Mouse (Mus musculus) kidney, postnatal 0 days (tissue): ENCODE measurements at regions not wholly inside any gene's neighbourhood (a gene's known extent, or its start where the extent isn't known, plus 50 kb on each side); places are given as distances from the start of the nearest gene placed in this dataset.

Experiments used
- ATAC-seq: fragments of 200-750 bp; cut with Nextera tagmentation; replicated peaks from 2 replicates; pipeline ENCODE4 v1.8.0; 2017; ENCODE audit warnings: low read depth, moderate number of reproducible peaks, moderate TSS enrichment, moderate library complexity; ENCODE audit not compliant: low FRiP score
- DNase-seq: peaks from one replicate; pipeline ENCODE4 v3.0.0-alpha.2; 2016; ENCODE audit warnings: low spot score
- H3K27ac ChIP-seq: fragments of 300-500 bp; sonication (generic); 2 replicates; pipeline ENCODE4 v1.5.1; 2014; ENCODE audit warnings: mild to moderate bottlenecking
- H3K27me3 ChIP-seq: fragments of 300-500 bp; sonication (generic); 2 replicates; pipeline ENCODE4 v1.6.1; 2014; ENCODE audit warnings: low read length, mixed read lengths; ENCODE audit not compliant: insufficient read depth
- H3K36me3 ChIP-seq: fragments of 300-500 bp; sonication (generic); 2 replicates; pipeline ENCODE4 v1.6.1; 2014; ENCODE audit warnings: low read length, mixed read lengths; ENCODE audit not compliant: insufficient read depth
- H3K4me1 ChIP-seq: fragments of 300-500 bp; sonication (generic); replicated peaks from 2 replicates; pipeline ENCODE4 v1.6.1; 2014; ENCODE audit warnings: antibody characterized with exemption, low read length, mixed read lengths; ENCODE audit not compliant: insufficient read depth
- H3K4me2 ChIP-seq: fragments of 300-500 bp; sonication (generic); 2 replicates; pipeline ENCODE4 v1.6.1; 2014; ENCODE audit warnings: mild to moderate bottlenecking, low read length, moderate library complexity, mixed read lengths
- H3K4me3 ChIP-seq: fragments of 300-500 bp; sonication (generic); replicated peaks from 2 replicates; pipeline ENCODE4 v1.5.1; 2014; ENCODE audit warnings: low read depth, low read length
- H3K9ac ChIP-seq: fragments of 300-500 bp; sonication (generic); 2 replicates; pipeline ENCODE4 v1.6.1; 2014; ENCODE audit warnings: low read depth, low read length
- H3K9me3 ChIP-seq: fragments of 300-500 bp; sonication (generic); replicated peaks from 2 replicates; pipeline ENCODE4 v1.6.1; 2016; ENCODE audit warnings: low read length, inconsistent platforms, mixed read lengths
- CTCF ChIP-seq: IDR thresholded peaks from 2 replicates; pipeline ENCODE4 v1.5.1; 2016; ENCODE audit warnings: antibody characterized with exemption, low read depth, mild to moderate bottlenecking, moderate library complexity
- WGBS: fragments of 180-500 bp; shearing (Covaris S2); extraction: QIAGEN DNeasy Blood & Tissue Kit; methylation state at CpG from one replicate; pipeline ENCODE4 v1.1.7; 2014; 5-methylcytosine and 5-hydroxymethylcytosine counted together

DNA sequence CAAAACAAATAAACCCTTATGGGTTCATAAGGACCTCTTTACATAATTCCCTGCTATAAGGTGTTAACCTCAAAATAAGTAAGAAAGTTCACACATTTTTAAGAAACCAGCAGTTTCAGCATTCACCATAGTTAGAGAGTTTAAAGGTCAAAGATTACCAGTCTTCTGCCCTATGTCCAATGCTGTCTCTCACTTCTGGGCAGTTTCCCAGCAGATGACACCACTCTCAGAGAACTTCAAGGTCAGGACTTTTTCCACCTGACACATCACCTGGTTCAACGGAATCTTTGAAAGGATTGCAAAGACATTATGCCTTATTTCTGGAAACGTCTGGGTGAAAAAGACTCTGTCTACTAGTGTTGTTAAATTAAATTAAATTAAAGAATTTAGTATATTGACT lies 458.1 kb upstream of the Gm5150 start:
- no peak for TF ChIP-seq CTCF
- Histone ChIP-seq H3K27me3 (no peaks in the 10 kb centered on the region), H3K9ac (no peak overlapping the region), H3K4me2 (no peak overlapping the region), H3K36me3 (no peaks in the 10 kb centered on the region), H3K4me3 (no peak overlapping the region), H3K4me1 (no peaks in the 10 kb centered on the region), H3K27ac (no peak overlapping the region), H3K9me3 (no peaks in the 10 kb centered on the region)
- WGBS: 78% methylated on average over 2 of the region's 2 CpGs
- ATAC-seq (no peak), DNase-seq (no peak)

DNA sequence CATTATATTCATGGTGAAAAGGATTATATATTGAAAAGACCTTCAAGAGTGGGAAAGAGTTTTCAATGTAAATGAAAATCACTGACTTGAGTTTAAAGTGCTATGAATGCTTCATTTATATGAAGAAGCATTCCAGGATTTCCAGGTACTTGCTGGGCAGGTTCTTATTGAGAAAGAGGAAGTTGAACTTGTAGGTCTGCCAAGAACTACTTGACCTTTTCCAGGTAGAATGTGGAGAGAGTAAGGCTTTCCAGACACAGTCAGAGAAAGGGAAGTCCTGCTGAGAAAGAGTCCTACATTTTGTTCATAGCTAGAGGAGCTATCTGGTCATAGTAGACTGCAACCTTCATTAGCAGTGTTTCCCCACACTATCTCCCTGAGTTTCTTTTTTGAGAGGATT lies 426.8 kb upstream of the Gm5150 start:
- H3K36me3 ChIP-seq: no peaks in the 10 kb centered on the region
- DNase-seq (no peak), ATAC-seq (no peak)
- no peak overlapping the region for H3K9ac ChIP-seq
- no peaks in the 10 kb centered on the region for H3K9me3 ChIP-seq
- H3K27ac ChIP-seq: no peak overlapping the region
- H3K4me2 ChIP-seq: no peak overlapping the region
- H3K27me3 ChIP-seq: no peaks in the 10 kb centered on the region
- no peak for TF ChIP-seq CTCF
- H3K4me1 ChIP-seq: no peaks in the 10 kb centered on the region
- no peak overlapping the region for H3K4me3 ChIP-seq

GRCm38 (mm10) chr3:16431819-16432115 lies 425.5 kb upstream of the Gm5150 start:
- Histone ChIP-seq H3K4me1 (no peaks in the 10 kb centered on the region), H3K9me3 (no peaks in the 10 kb centered on the region)

GRCm38 (mm10) chr3:16431082-16431818 lies 425.0 kb upstream of the Gm5150 start:
- WGBS: 69% methylated on average over 3 of the region's 3 CpGs
- ATAC-seq: no peak
- H3K27ac ChIP-seq: no peak overlapping the region

More at GRCm38 (mm10) chr3:16431819-16432115, 425.5 kb upstream of the Gm5150 start:
- Histone ChIP-seq H3K9ac (no peak overlapping the region), H3K4me3 (no peak overlapping the region), H3K4me2 (no peak overlapping the region), H3K36me3 (no peaks in the 10 kb centered on the region), H3K27ac (no peak overlapping the region), H3K27me3 (no peaks in the 10 kb centered on the region)
- DNase-seq: no peak
- no peak for TF ChIP-seq CTCF
- no peak for ATAC-seq

More at GRCm38 (mm10) chr3:16431082-16431818, 425.0 kb upstream of the Gm5150 start:
- Histone ChIP-seq H3K9me3 (no peaks in the 10 kb centered on the region), H3K4me1 (no peaks in the 10 kb centered on the region), H3K4me2 (no peak overlapping the region), H3K27me3 (no peaks in the 10 kb centered on the region), H3K36me3 (no peaks in the 10 kb centered on the region), H3K9ac (no peak overlapping the region), H3K4me3 (no peak overlapping the region)
- no peak for DNase-seq
- TF ChIP-seq CTCF: no peak
